Mouse (Mus musculus) layer of hippocampus, postnatal 25 days (tissue): ENCODE data around the gene Zfyve21. TPM values are rescaled to one million over a fixed set of nuclear protein-coding genes. Genes with fewer than 3 reads are reported as not detected.

ENCODE experiments used
- DNase-seq, 2 experiments: peaks; one replicate each; pipeline ENCODE4 v3.0.0; 2022; ENCODE audit warnings: mixed read lengths in 2 of 2, low spot score in 1 of 2; ENCODE audit errors: extremely low spot score in 1 of 2
- total RNA-seq, 2 experiments: library from RNA; stranded (reverse); gene quantifications; 2 replicates each; pipeline ENCODE4 v1.2.3; 2021

Gene Zfyve21
- 10 to 100 TPM; 21.6 to 21.7 TPM for total RNA-seq

GRCm38 (mm10) chr12:111813766-111814617 is at the start of gene Zfyve21, which contains the start of gene Xrcc3:
Gene Zfyve21 (plus strand): TSS chr12:111814170.
Gene Xrcc3 (minus strand): TSS chr12:111813873.
- DNase-seq: peak; percentile 79 to 87

GRCm38 (mm10) chr12:111766313-111767236 is 47.4 kb upstream of the Zfyve21 start:
- DNase-seq: no peak

DNA sequence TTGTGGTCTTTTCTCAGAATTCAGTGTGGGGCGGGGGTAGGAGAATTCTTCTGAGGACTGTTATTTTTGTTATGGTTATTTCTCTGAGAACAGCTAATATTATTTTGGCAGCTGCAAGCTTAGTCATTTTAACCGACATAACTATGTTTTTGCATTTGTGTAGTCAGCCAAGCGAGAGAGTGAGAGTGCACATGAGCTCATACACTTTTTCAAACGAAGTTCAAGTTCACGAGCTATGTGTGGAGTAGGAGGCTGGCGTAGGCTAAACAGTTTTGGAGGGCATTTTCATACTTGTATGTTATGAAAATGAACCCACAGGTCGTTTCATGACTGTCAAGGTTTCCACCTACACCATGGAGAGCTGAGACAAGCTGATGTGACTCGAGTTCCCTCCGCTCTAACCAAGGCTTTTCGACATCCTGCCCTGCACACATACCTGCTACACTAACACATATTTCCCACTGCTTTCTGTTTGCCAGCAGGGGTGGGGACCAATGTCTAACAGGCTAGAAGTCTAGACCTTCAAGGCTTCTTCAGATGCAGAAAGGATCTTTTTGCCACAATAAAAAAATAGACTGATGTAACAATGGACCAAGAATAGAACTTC is 45.5 kb upstream of the Zfyve21 start:
- no peak for DNase-seq

DNA sequence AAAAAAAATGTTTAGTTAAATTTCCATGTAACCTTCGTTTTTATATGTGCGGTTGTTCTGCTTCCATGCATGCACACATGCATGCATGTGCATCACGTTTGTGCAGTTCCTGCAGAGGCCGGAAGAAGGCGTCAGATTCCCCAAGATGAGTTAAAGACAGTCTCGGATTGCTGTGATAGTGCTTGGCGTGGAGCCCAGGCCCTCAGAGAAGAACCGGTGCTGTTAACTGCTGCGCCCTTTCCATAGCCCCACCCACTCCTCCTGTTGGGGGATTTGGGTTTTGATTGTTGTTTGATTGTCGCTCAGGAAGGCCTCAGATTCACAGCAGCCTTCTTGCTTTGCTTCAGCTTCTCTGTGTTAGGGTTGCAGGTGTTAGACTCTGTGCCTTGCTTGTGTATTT is 44.7 kb upstream of the Zfyve21 start:
- peak in 1 of 2 experiments; percentile 44 for DNase-seq

GRCm38 (mm10) chr12:111769816-111770577 is 44.0 kb upstream of the Zfyve21 start:
- DNase-seq: no peak

- no peak for DNase-seq
Observed at GRCm38 (mm10) chr12:111770651-111771050, 43.3 kb upstream of the Zfyve21 start.

- DNase-seq: no peak
Observed at GRCm38 (mm10) chr12:111774156-111774555, 39.8 kb upstream of the Zfyve21 start.

GRCm38 (mm10) chr12:111774845-111775244 is 39.1 kb upstream of the Zfyve21 start:
- DNase-seq: no peak

DNA sequence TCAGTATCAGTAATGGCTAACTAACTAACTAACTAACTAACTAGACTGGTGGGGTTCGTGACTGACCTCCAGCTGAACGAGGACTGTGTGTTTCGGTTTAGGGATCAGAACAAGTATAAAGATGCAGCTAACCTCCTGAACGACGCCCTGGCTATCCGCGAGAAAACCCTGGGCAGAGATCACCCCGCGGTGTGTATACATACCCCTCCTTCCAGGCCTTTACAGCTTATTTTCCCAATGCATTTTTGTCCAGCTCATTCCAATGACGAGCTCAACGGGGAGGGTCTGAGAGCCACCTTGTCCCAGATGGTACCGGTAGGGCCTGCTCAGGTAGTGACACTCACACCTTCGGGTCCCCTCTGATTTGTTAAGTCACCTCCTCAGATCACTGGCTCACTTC is 36.1 kb upstream of the Zfyve21 start:
- DNase-seq: no peak

GRCm38 (mm10) chr12:111779544-111779943 is 34.4 kb upstream of the Zfyve21 start:
- DNase-seq: no peak

GRCm38 (mm10) chr12:111785174-111785573 is 28.8 kb upstream of the Zfyve21 start:
- no peak for DNase-seq

DNA sequence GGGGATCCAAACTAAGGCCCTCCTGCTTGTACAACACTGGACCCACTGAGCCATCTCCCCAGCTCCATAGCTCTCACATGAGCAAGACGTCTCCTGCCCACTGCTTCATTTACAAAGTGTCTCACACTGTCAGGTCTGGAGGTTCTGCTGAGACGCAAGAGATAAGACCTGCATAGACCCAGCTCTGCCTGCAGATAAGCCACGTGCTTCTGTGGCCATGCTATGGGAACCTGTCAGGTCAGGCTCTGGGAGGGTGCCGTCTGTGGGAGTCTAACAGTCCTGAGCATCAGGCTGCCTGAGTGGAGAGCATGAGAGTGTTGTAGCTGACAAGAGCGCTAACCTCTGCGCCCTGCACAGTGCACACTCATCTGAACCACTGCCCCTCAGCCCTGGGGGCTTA is 27.0 kb upstream of the Zfyve21 start:
- DNase-seq: no peak

GRCm38 (mm10) chr12:111790090-111790489 is 23.9 kb upstream of the Zfyve21 start:
- no peak for DNase-seq

DNA sequence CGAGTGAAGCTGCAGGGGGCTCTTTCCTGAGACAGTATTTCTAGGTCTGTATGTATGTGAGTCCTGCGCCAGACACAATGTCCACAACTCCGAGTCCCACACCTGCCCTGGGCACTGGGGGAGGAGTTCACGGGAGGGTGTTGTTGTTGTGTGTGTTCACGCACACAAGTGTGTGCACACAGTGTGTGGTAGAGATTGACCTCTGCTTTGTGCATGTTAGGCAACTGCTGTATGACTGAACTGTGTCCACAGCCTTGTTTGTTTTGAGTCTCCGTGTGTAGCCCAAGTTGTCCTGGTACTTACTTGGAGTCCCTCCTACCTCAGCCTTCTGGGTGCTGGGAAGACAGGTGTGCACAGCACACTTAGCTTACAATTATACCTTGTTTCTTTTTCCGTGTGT is 23.3 kb upstream of the Zfyve21 start:
- no peak for DNase-seq

GRCm38 (mm10) chr12:111791474-111792104 is 22.4 kb upstream of the Zfyve21 start:
- DNase-seq: no peak

GRCm38 (mm10) chr12:111794102-111794501 is 19.9 kb upstream of the Zfyve21 start:
- no peak for DNase-seq

DNA sequence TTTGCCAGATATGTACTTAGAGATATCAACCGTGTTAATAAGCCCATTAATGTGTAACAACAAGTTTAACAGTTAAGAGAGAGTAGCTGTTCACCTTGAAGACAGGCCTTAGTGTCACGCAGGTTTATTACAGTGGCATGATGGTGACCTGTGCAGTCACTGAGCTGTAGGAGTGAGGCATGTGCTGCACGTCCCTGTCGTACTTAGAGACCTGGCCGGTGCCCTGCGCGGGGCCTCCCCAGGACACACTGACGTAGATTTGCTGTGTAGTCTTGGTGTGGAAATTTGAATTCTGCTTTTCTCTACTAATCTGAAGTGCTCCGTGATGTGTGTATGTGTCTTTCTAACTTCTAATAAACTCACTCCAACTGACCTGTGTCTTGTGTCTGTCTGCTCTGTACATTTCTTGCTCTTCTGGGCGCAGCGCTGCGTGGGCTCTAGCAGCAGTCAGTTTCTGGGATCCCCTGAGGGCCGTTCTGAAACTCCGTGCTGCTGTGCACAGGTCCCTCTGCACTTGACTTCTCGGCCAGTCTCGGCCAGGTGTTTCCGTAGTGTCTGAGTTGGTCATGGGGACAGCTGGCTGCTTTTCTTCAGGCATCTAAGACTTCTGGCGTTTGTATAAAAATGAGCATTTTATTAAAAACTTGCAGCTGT is 19.3 kb upstream of the Zfyve21 start:
- DNase-seq: no peak

DNA sequence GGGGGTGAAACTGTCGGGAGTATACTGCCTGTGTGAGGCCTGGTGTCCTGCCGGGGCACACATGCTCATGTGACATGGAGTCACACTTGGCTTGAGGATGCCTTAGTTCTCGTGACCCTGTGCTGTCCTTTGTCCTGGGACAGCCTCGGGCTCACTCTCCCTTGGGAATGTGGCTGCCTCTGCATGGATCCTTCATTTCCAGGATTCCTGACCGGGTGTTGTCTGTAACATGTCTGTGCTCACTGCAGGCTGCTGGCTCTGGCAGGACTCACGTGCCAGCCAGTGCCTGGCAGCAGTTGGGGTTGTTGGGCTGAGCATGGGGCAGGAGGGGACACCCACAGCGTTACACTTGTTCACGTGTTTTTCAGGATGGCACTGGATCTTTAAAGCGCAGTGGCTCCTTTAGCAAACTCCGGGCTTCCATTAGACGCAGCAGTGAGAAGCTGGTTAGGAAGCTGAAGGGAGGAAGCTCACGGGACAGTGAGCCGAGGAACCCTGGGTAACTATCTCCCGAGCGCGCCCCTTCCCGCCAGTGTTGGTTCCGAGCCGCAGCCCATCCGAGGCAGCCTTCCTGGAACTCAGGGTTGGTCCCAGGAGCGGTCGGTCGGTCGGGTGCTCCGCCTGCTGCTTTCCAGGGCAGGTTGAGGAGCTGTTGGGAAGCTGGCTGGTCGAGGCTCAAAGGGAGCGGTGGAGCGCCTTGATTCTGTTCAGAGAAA is 18.6 kb upstream of the Zfyve21 start:
- no peak for DNase-seq
